Mouse (Mus musculus): ENCODE results near the gene Gm42906.

- TF ChIP-seq CTCF (IDR thresholded peaks at IDR 0.05; ENCODE audit: control insufficient read depth, insufficient read depth, insufficient read length) (no peak), MAX (IDR thresholded peaks at IDR 0.05) (no peak), CEBPB (IDR thresholded peaks at IDR 0.05; ENCODE audit: low read depth) (no peak), MYOD1 (IDR thresholded peaks at IDR 0.05; ENCODE audit: control insufficient read depth, insufficient read length, low read depth) (no peak)
These were observed 261.7 kb downstream of the Gm42906 start for GRCm38 (mm10) chr5:151166266-151166665.

Data from C2C12 (cell line).